Mouse (Mus musculus) limb, embryonic 11.5 days (tissue): ENCODE results near the gene Samd4. TPM values are rescaled to one million over a fixed set of nuclear protein-coding genes. Genes with fewer than 3 reads are reported as not detected.

Experiments used
- ATAC-seq: fragments of 200-750 bp; cut with Nextera tagmentation; 2 replicates; pipeline ENCODE4 v1.8.0; 2017; ENCODE audit warnings: low read depth; ENCODE audit not compliant: insufficient number of reproducible peaks, low FRiP score, low TSS enrichment
- DNase-seq: peaks from one replicate; pipeline ENCODE4 v3.0.0-alpha.2; 2015; ENCODE audit warnings: low spot score
- H3K27ac ChIP-seq: fragments of 300-500 bp; sonication (generic); replicated peaks from 2 replicates; pipeline ENCODE4 v1.5.1; 2014; ENCODE audit warnings: low read depth, mild to moderate bottlenecking, low read length
- H3K27me3 ChIP-seq: fragments of 300-500 bp; sonication (generic); 2 replicates; pipeline ENCODE4 v1.6.1; 2014; ENCODE audit warnings: mild to moderate bottlenecking, low read length, mixed read lengths; ENCODE audit not compliant: control insufficient read depth, insufficient read depth
- H3K36me3 ChIP-seq: fragments of 300-500 bp; sonication (generic); 2 replicates; pipeline ENCODE4 v1.6.1; 2014; ENCODE audit warnings: mild to moderate bottlenecking, low read length, moderate library complexity, mixed read lengths; ENCODE audit not compliant: control insufficient read depth, insufficient read depth
- H3K4me1 ChIP-seq: fragments of 300-500 bp; sonication (generic); 2 replicates; pipeline ENCODE4 v1.6.1; 2014; ENCODE audit warnings: low read length, mixed read lengths; ENCODE audit not compliant: control insufficient read depth, insufficient read depth
- H3K4me2 ChIP-seq: fragments of 300-500 bp; sonication (generic); 2 replicates; pipeline ENCODE4 v1.6.1; 2014; ENCODE audit warnings: low read depth, mild to moderate bottlenecking, moderate library complexity; ENCODE audit not compliant: severe bottlenecking
- H3K4me3 ChIP-seq: fragments of 300-500 bp; sonication (generic); 2 replicates; pipeline ENCODE4 v1.5.1; 2014; ENCODE audit warnings: low read depth, low read length
- H3K9ac ChIP-seq: fragments of 300-500 bp; sonication (generic); 2 replicates; pipeline ENCODE4 v1.6.1; 2014; ENCODE audit warnings: mild to moderate bottlenecking, low read length
- H3K9me3 ChIP-seq: fragments of 300-500 bp; sonication (generic); 2 replicates; pipeline ENCODE4 v1.6.1; 2016; ENCODE audit warnings: low read length; ENCODE audit not compliant: control insufficient read depth
- WGBS: fragments of 180-500 bp; shearing (Covaris S2); extraction: QIAGEN DNeasy Blood & Tissue Kit; methylation state at CpG from one replicate; pipeline ENCODE4 v1.1.7; 2014; 5-methylcytosine and 5-hydroxymethylcytosine counted together
- microRNA-seq: library from miRNA; unstranded; fragments of <30 nt; microRNA quantifications from one replicate; pipeline ENCODE4, GENCODE M21; 2016
- polyA plus RNA-seq: library from polyadenylated mRNA; unstranded; fragments of >200 nt; fragmentation: Nextera tagmentation; extraction: Ambion mirVana; gene quantifications from 2 replicates; pipeline ENCODE4 v1.2.1, GENCODE M21; 2014

The Samd4 gene
- polyA plus RNA-seq, 1 experiment from 2014 or later: 3.0 TPM

DNA sequence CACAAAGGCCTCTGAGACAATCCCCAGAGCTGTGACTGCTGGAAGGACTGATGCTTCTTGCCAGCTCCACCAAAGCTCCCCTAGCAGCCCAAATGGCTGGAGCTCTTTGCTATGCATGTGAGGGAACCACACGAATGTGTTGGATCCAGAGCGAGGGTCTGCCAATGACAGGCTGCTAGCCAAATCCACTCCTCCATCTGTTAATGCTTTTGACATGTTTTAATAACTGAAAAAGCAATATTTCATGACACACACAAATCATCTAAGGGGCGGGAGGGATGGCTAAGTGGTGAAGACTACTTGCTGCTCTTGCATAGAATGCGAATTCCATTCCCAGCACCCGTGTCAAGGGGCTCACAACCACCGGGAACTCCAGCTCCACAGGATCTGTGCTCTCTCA, 268.7 kb downstream of the Samd4 start:
- Histone ChIP-seq H3K27me3 (no peaks in the 10 kb centered on the region), H3K4me2 (no peak overlapping the region), H3K27ac (no peak overlapping the region), H3K4me3 (no peak overlapping the region), H3K9ac (no peak overlapping the region), H3K4me1 (no peaks in the 10 kb centered on the region), H3K9me3 (no peaks in the 10 kb centered on the region), H3K36me3 (no peaks in the 10 kb centered on the region)
- DNase-seq (no peak), ATAC-seq (no peak)
- 89% methylated on average over 6 of the region's 6 CpGs for WGBS

DNA sequence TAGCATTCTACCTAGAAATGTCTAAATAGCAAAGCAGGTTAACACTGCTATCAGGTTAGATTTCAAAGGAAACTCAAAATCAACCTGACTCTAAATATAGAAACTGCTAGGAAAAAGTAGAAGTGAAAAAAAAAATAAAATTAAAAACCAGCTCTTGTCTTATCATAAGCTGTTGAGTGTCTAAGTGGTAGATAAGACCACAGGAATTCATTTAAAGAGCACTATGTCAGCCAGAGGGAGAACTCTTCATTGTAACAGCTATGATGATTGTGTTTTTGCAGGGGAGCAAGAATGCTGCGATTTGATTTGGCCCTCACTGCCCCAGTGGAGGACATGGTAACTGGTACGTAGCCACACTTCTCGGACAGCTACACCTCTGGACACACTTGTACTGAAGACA, 271.6 kb downstream of the Samd4 start:
- ATAC-seq (no peak), DNase-seq (no peak)

More for the DNA sequence above, 271.6 kb downstream of the Samd4 start:
- no peak overlapping the region for H3K9ac ChIP-seq
- H3K27ac ChIP-seq: no peak overlapping the region
- H3K27me3 ChIP-seq: no peaks in the 10 kb centered on the region
- no peaks in the 10 kb centered on the region for H3K4me1 ChIP-seq
- H3K4me2 ChIP-seq: no peak overlapping the region
- H3K36me3 ChIP-seq: no peaks in the 10 kb centered on the region
- H3K4me3 ChIP-seq: no peak overlapping the region
- H3K9me3 ChIP-seq: no peaks in the 10 kb centered on the region
- WGBS: 91% methylated on average over 3 of the region's 3 CpGs

Small RNA genes within 50 kb of the gene (microRNA-seq; reads per million reads assigned to microRNA genes)
- gene Mir378c: 4.0 reads per million, percentile 6 among the genes with 10 or more reads in this experiment

Other genes with a start within 250 kb of the Samd4 start
- gene Cdkn3, start 122.3 kb upstream of the Samd4 start, polyA plus RNA-seq: 48.1 and 48.2 TPM in 2 replicates
- 198 and 213 TPM in 2 replicates for gene Cnih1, start 94.4 kb upstream of the Samd4 start, polyA plus RNA-seq
- 99.2 and 111 TPM in 2 replicates for gene Gmfb, start 60.6 kb upstream of the Samd4 start, polyA plus RNA-seq
- 29.5 and 35.2 TPM in 2 replicates for gene Cgrrf1, start 50.7 kb upstream of the Samd4 start, polyA plus RNA-seq